Comparison of ENCODE assay signal across 9 mouse cellular contexts in genomic region chr8:3464309-3464708, GRCm38 (mm10). TPM values are rescaled to one million over a fixed set of nuclear protein-coding genes. Genes with fewer than 3 reads are reported as not detected.
DNase-seq lines count a peak whose midpoint lies in the region; ATAC-seq and TF ChIP-seq lines count a peak whose summit lies in the region.
"Had no signal": no experiment of that assay in that cellular context is flagged by ENCODE, and none has a peak within 500 bp of the region (broad histone marks: within the 10 kb centered on the region; RNA-seq: fewer than 3 reads in every experiment).

No protein-coding gene starts in this region.

- TF ChIP-seq CTCF in forebrain, postnatal 0 days (IDR thresholded peaks at IDR 0.05; ENCODE audit: low read depth), result peak; percentile 57

- WGBS in forebrain, postnatal 0 days, result 57% methylated on average over 5 of the region's 5 CpGs
- 56% methylated on average over 5 of the region's 5 CpGs for WGBS in forebrain, embryonic 13.5 days
- 46% methylated on average over 5 of the region's 5 CpGs for WGBS in intestine, embryonic 16.5 days

- H3K9me3 ChIP-seq in forebrain, postnatal 0 days (ENCODE audit: low read length), result no peaks in the 10 kb centered on the region
- no peaks in the 10 kb centered on the region for H3K9me3 ChIP-seq in forebrain, embryonic 13.5 days (replicated peaks)
- H3K9me3 ChIP-seq in intestine, embryonic 16.5 days (ENCODE audit: control insufficient read depth, low read length), result no peaks in the 10 kb centered on the region

- H3K27me3 ChIP-seq in forebrain, postnatal 0 days (ENCODE audit: insufficient read depth, low read length), result no peaks in the 10 kb centered on the region
- no peaks in the 10 kb centered on the region for H3K27me3 ChIP-seq in forebrain, embryonic 13.5 days
- no peaks in the 10 kb centered on the region for H3K27me3 ChIP-seq in intestine, embryonic 16.5 days (replicated peaks; ENCODE audit: control insufficient read depth, insufficient read depth, low read length)

- no peaks in the 10 kb centered on the region for H3K4me1 ChIP-seq in forebrain, postnatal 0 days (ENCODE audit: insufficient read depth)
- peaks cover 12% of the 10 kb centered on the region for H3K4me1 ChIP-seq in forebrain, embryonic 13.5 days
- peaks cover 6% of the 10 kb centered on the region for H3K4me1 ChIP-seq in intestine, embryonic 16.5 days (ENCODE audit: control insufficient read depth, insufficient read depth, low read length)

- peak; percentile 62 for DNase-seq in forebrain, postnatal 0 days
- peak; percentile 74 for DNase-seq in 416B (ENCODE audit: low read depth)
- peak; percentile 77 for DNase-seq in ZHBTc4 (ENCODE audit: low read depth, low spot score)
- no peak for DNase-seq in frontal cortex, postnatal 14 days (ENCODE audit: low spot score in 2 of 2)
- DNase-seq in right cerebral cortex, adult 18-20 months, result no peak

- ATAC-seq in forebrain, postnatal 0 days, result peak; percentile 27; the same call in 1 of the 2 replicates
- no peak for ATAC-seq in forebrain, embryonic 13.5 days
- 0 out of 2 replicates have a peak, but pooled peaks have one; percentile 26 for ATAC-seq in intestine, embryonic 16.5 days
- ATAC-seq in megakaryocyte, adult 5-6 weeks (ENCODE audit: poor library complexity, severe bottlenecking), result peak; percentile 34; the same call in 1 of the 2 replicates

- no peak overlapping the region for H3K4me3 ChIP-seq in forebrain, postnatal 0 days (ENCODE audit: low read depth, low read length)
- no peak overlapping the region for H3K4me3 ChIP-seq in forebrain, embryonic 13.5 days
- H3K4me3 ChIP-seq in intestine, embryonic 16.5 days (ENCODE audit: low read length), result no peak overlapping the region

- H3K36me3 ChIP-seq in forebrain, postnatal 0 days (ENCODE audit: insufficient read depth), result no peaks in the 10 kb centered on the region
- H3K36me3 ChIP-seq in forebrain, embryonic 13.5 days (ENCODE audit: poor library complexity, severe bottlenecking), result peaks cover 3% of the 10 kb centered on the region; the same call in 1 of the 2 replicates
- H3K36me3 ChIP-seq in intestine, embryonic 16.5 days (ENCODE audit: control insufficient read depth, insufficient read depth, low read length), result no peaks in the 10 kb centered on the region

- no peak overlapping the region for H3K4me2 ChIP-seq in forebrain, postnatal 0 days (ENCODE audit: low read depth)
- no peak overlapping the region for H3K4me2 ChIP-seq in forebrain, embryonic 13.5 days
- no peak overlapping the region for H3K4me2 ChIP-seq in intestine, embryonic 16.5 days (ENCODE audit: low read depth, low read length)

- H3K27ac ChIP-seq in forebrain, postnatal 0 days (ENCODE audit: low read depth, low read length), result no peak overlapping the region
- no peak overlapping the region for H3K27ac ChIP-seq in forebrain, embryonic 13.5 days
- H3K27ac ChIP-seq in intestine, embryonic 16.5 days (ENCODE audit: low read length), result no peak overlapping the region

- no peak overlapping the region for H3K9ac ChIP-seq in forebrain, postnatal 0 days
- no peak overlapping the region for H3K9ac ChIP-seq in forebrain, embryonic 13.5 days
- no peak overlapping the region for H3K9ac ChIP-seq in intestine, embryonic 16.5 days (ENCODE audit: low read depth, low read length)

RNA-seq across cellular contexts. Expression of gene Pex11g, which starts 3.2 kb away (rescaled TPM):
- total RNA-seq in forebrain, postnatal 0 days (2014; rRNA removed), result 1.1 and 1.3 TPM in 2 replicates
- polyA plus RNA-seq in forebrain, postnatal 0 days (2015; fragmentation: Nextera tagmentation; extraction: Ambion mirVana), result 2.0 and 2.2 TPM in 2 replicates
- 3.9 and 4.8 TPM in 2 replicates for polyA plus RNA-seq in forebrain, embryonic 13.5 days (2015; fragmentation: Nextera tagmentation; extraction: Ambion mirVana)
- 17.4 and 17.9 TPM in 2 replicates for polyA plus RNA-seq in intestine, embryonic 16.5 days (2015; fragmentation: Nextera tagmentation; extraction: Ambion mirVana)
- total RNA-seq in megakaryocyte, adult 5-6 weeks (2015), result 0.20 and 0.32 TPM in 2 replicates
- total RNA-seq in megakaryocyte, adult 5-6 weeks (2017), result 0.99 TPM in 1 of 2 replicates, not detected in the other

RNA-seq across cellular contexts. Expression of gene Tex45, which starts 6.4 kb away (rescaled TPM):
- total RNA-seq in forebrain, postnatal 0 days (2014; rRNA removed), result 0.15 TPM in 1 of 2 replicates, not detected in the other
- polyA plus RNA-seq in forebrain, postnatal 0 days (2015; fragmentation: Nextera tagmentation; extraction: Ambion mirVana), result 0.18 and 0.68 TPM in 2 replicates
- 0.10 TPM in 1 of 2 replicates, not detected in the other for polyA plus RNA-seq in forebrain, embryonic 13.5 days (2015; fragmentation: Nextera tagmentation; extraction: Ambion mirVana)
- polyA plus RNA-seq in intestine, embryonic 16.5 days (2015; fragmentation: Nextera tagmentation; extraction: Ambion mirVana), result not detected in 2 replicates
- not detected in 2 replicates for total RNA-seq in megakaryocyte, adult 5-6 weeks (2015)
- total RNA-seq in megakaryocyte, adult 5-6 weeks (2017), result not detected in 2 replicates
- polyA plus RNA-seq: liver, embryonic 16.5 days had no signal

RNA-seq across cellular contexts. Expression of gene Zfp358, which starts 28.6 kb away (rescaled TPM):
- 64.6 and 85.3 TPM in 2 replicates for total RNA-seq in forebrain, postnatal 0 days (2014; rRNA removed)
- polyA plus RNA-seq in forebrain, postnatal 0 days (2015; fragmentation: Nextera tagmentation; extraction: Ambion mirVana), result 64.7 and 67.9 TPM in 2 replicates
- polyA plus RNA-seq in forebrain, embryonic 13.5 days (2015; fragmentation: Nextera tagmentation; extraction: Ambion mirVana), result 67.2 and 72.0 TPM in 2 replicates
- 30.3 and 31.4 TPM in 2 replicates for polyA plus RNA-seq in intestine, embryonic 16.5 days (2015; fragmentation: Nextera tagmentation; extraction: Ambion mirVana)
- total RNA-seq in megakaryocyte, adult 5-6 weeks (2015), result 6.7 and 7.9 TPM in 2 replicates
- total RNA-seq in megakaryocyte, adult 5-6 weeks (2017), result 2.4 and 3.3 TPM in 2 replicates

RNA-seq across cellular contexts. Expression of gene Mcoln1, which starts 35.9 kb away (rescaled TPM):
- 63.5 and 77.6 TPM in 2 replicates for total RNA-seq in forebrain, postnatal 0 days (2014; rRNA removed)
- 69.8 and 80.5 TPM in 2 replicates for polyA plus RNA-seq in forebrain, postnatal 0 days (2015; fragmentation: Nextera tagmentation; extraction: Ambion mirVana)
- polyA plus RNA-seq in forebrain, embryonic 13.5 days (2015; fragmentation: Nextera tagmentation; extraction: Ambion mirVana), result 68.5 and 68.7 TPM in 2 replicates
- 73.6 and 94.9 TPM in 2 replicates for polyA plus RNA-seq in intestine, embryonic 16.5 days (2015; fragmentation: Nextera tagmentation; extraction: Ambion mirVana)
- total RNA-seq in megakaryocyte, adult 5-6 weeks (2015), result 20.1 and 22.7 TPM in 2 replicates
- total RNA-seq in megakaryocyte, adult 5-6 weeks (2017), result 32.9 and 42.3 TPM in 2 replicates

RNA-seq across cellular contexts. Expression of gene Pnpla6, which starts 50.9 kb away (rescaled TPM):
- total RNA-seq in forebrain, postnatal 0 days (2014; rRNA removed), result 42.6 and 56.4 TPM in 2 replicates
- 22.2 and 26.3 TPM in 2 replicates for polyA plus RNA-seq in forebrain, postnatal 0 days (2015; fragmentation: Nextera tagmentation; extraction: Ambion mirVana)
- 20.3 and 23.8 TPM in 2 replicates for polyA plus RNA-seq in forebrain, embryonic 13.5 days (2015; fragmentation: Nextera tagmentation; extraction: Ambion mirVana)
- polyA plus RNA-seq in intestine, embryonic 16.5 days (2015; fragmentation: Nextera tagmentation; extraction: Ambion mirVana), result 39.9 and 43.3 TPM in 2 replicates
- 9.5 and 13.9 TPM in 2 replicates for total RNA-seq in megakaryocyte, adult 5-6 weeks (2015)
- total RNA-seq in megakaryocyte, adult 5-6 weeks (2017), result 9.2 and 15.6 TPM in 2 replicates

Comparison
In these comparisons a context has a peak if more than half of its experiments do, and no peak if none do; other contexts are left out.
1. DNase-seq: peak in forebrain, postnatal 0 days (single experiment), 416B (single experiment) and ZHBTc4 (single experiment); none in frontal cortex, postnatal 14 days (0 of 2) and right cerebral cortex, adult 18-20 months (single experiment).